Mouse (Mus musculus): ENCODE measurements around the gene Ano4.

- TF ChIP-seq CTCF (IDR thresholded peaks at IDR 0.05; ENCODE audit: borderline replicate concordance, insufficient read depth, low read length), result no peak
- no peak for TF ChIP-seq POLR2A (IDR thresholded peaks at IDR 0.05; ENCODE audit: low read depth, low read length)
These were observed 138.7 kb downstream of the Ano4 start for GRCm38 (mm10) chr10:89205858-89206257.

Data from embryonic fibroblast, embryonic 13.5 days (primary cell).